Comparison of ENCODE assay signal across 27 mouse cellular contexts in genomic region chr5:23943534-23943933, GRCm38 (mm10).
"Had no signal": no experiment of that assay in that cellular context is flagged by ENCODE, and none has a peak within 500 bp of the region (broad histone marks: within the 10 kb centered on the region; RNA-seq: fewer than 3 reads in every experiment).

No protein-coding gene starts in this region.

- H3K27me3 ChIP-seq: heart, embryonic 13.5 days; heart, embryonic 15.5 days; hindbrain, embryonic 13.5 days; hindbrain, embryonic 15.5 days; intestine, embryonic 15.5 days; limb, embryonic 13.5 days; limb, embryonic 15.5 days; liver, embryonic 12.5 days had no signal

- H3K36me3 ChIP-seq: heart, embryonic 13.5 days; heart, embryonic 15.5 days; hindbrain, embryonic 13.5 days; hindbrain, embryonic 15.5 days; intestine, embryonic 15.5 days; limb, embryonic 13.5 days; limb, embryonic 15.5 days; liver, embryonic 12.5 days had no signal

- DNase-seq: gastrocnemius, postnatal 14 days; gastrocnemius, postnatal 36 days; heart, adult 11 months; heart, adult 2 months; heart, postnatal 14 days; heart, postnatal 36 days; kidney, adult 18-20 months; kidney, adult 8-10 months; kidney, postnatal 10 days; kidney, postnatal 25 days; kidney, postnatal 4 days; layer of hippocampus, adult 9-11 months; layer of hippocampus, postnatal 36 days; left cerebral cortex, postnatal 4 days had no signal

- H3K4me2 ChIP-seq: heart, embryonic 11.5 days; heart, embryonic 13.5 days; heart, embryonic 15.5 days; hindbrain, embryonic 13.5 days; hindbrain, embryonic 15.5 days; intestine, embryonic 15.5 days; limb, embryonic 13.5 days; limb, embryonic 15.5 days; liver, embryonic 12.5 days had no signal

- H3K4me1 ChIP-seq: heart, embryonic 13.5 days; heart, embryonic 15.5 days; hindbrain, embryonic 13.5 days; hindbrain, embryonic 15.5 days; intestine, embryonic 15.5 days; limb, embryonic 13.5 days; limb, embryonic 15.5 days; liver, embryonic 12.5 days had no signal

- H3K4me3 ChIP-seq: heart, adult 2 months; heart, embryonic 13.5 days; heart, embryonic 15.5 days; hindbrain, embryonic 13.5 days; hindbrain, embryonic 15.5 days; intestine, embryonic 15.5 days; limb, embryonic 13.5 days; limb, embryonic 15.5 days; liver, embryonic 12.5 days had no signal

- ATAC-seq: hindbrain, postnatal 0 days; inflammation-experienced regulatory T-cells, adult 6 months; intestine, embryonic 15.5 days; intestine, postnatal 0 days; liver, embryonic 12.5 days had no signal

- H3K9me3 ChIP-seq: heart, embryonic 15.5 days; hindbrain, embryonic 13.5 days; hindbrain, embryonic 15.5 days; intestine, embryonic 15.5 days; limb, embryonic 15.5 days; liver, embryonic 12.5 days had no signal

- H3K27ac ChIP-seq: heart, adult 2 months; heart, embryonic 13.5 days; heart, embryonic 15.5 days; hindbrain, embryonic 13.5 days; hindbrain, embryonic 15.5 days; hindbrain, postnatal 0 days; intestine, embryonic 15.5 days; limb, embryonic 13.5 days; limb, embryonic 15.5 days; liver, embryonic 12.5 days; liver, embryonic 14.5 days had no signal

- H3K9ac ChIP-seq: heart, embryonic 13.5 days; heart, embryonic 15.5 days; hindbrain, embryonic 13.5 days; hindbrain, embryonic 15.5 days; intestine, embryonic 15.5 days; limb, embryonic 13.5 days; limb, embryonic 15.5 days; liver, embryonic 12.5 days; liver, embryonic 14.5 days had no signal
